Mouse (Mus musculus) cortical plate, adult 2 months (tissue): ENCODE measurements around the gene Vmn1r27. TPM values are rescaled to one million over a fixed set of nuclear protein-coding genes. Genes with fewer than 3 reads are reported as not detected.

Experiments used
- H3K27ac ChIP-seq: fragments of 200-500 bp; 2 replicates; pipeline ENCODE4 v1.5.1; 2012; ENCODE audit warnings: low read length, control low read depth, inconsistent platforms; ENCODE audit not compliant: insufficient read depth
- H3K4me1 ChIP-seq: fragments of 200-500 bp; 2 replicates; pipeline ENCODE4 v1.6.1; 2011; ENCODE audit warnings: low read length; ENCODE audit not compliant: control insufficient read depth, insufficient read depth
- H3K4me3 ChIP-seq: fragments of 200-500 bp; 2 replicates; pipeline ENCODE4 v1.5.1; 2011; ENCODE audit warnings: mild to moderate bottlenecking, low read length, control low read depth; ENCODE audit not compliant: insufficient read depth
- CTCF ChIP-seq: fragments of 200-500 bp; IDR thresholded peaks from 2 replicates; pipeline ENCODE4 v1.5.1; 2011; ENCODE audit warnings: mild to moderate bottlenecking, control low read depth, low read length; ENCODE audit not compliant: insufficient read depth; ENCODE audit errors: extremely low read depth
- POLR2A ChIP-seq: fragments of 200-500 bp; IDR thresholded peaks from 2 replicates; pipeline ENCODE4 v1.6.1; 2011; ENCODE audit warnings: mild to moderate bottlenecking, low read length, control low read depth; ENCODE audit not compliant: insufficient read depth; ENCODE audit errors: extremely low read depth
- polyA plus RNA-seq: library from polyadenylated mRNA; depleted of rRNA; stranded (reverse); fragments of >200 nt; gene quantifications from 2 replicates; pipeline ENCODE4 v1.2.3, GENCODE M21; 2012; rRNA removed

The Vmn1r27 gene
- not detected in 2 replicates for polyA plus RNA-seq

GRCm38 (mm10) chr6:58218721-58219120 is at the start of gene Vmn1r27:
Gene Vmn1r27 (minus strand): TSS chr6:58218821.
- Histone ChIP-seq H3K27ac (no peak within 1 kb of the TSS), H3K4me3 (no peak within 1 kb of the TSS), H3K4me1 (no peaks in the 10 kb centered on the region)
- TF ChIP-seq POLR2A = no peak
- no peak for TF ChIP-seq CTCF

- H3K4me1 ChIP-seq = no peaks in the 10 kb centered on the region
- H3K4me3 ChIP-seq = no peak within 1 kb of the TSS
- H3K27ac ChIP-seq = no peak within 1 kb of the TSS
- no peak for TF ChIP-seq POLR2A
- TF ChIP-seq CTCF = no peak
Observed at GRCm38 (mm10) chr6:58261737-58262136, 43.1 kb upstream of the Vmn1r27 start, which contains the start of gene Vmn1r28. Gene Vmn1r28 (plus strand): TSS chr6:58262037.

- H3K4me1 ChIP-seq = no peaks in the 10 kb centered on the region
- no peak overlapping the region for H3K27ac ChIP-seq
- no peak overlapping the region for H3K4me3 ChIP-seq
- no peak for TF ChIP-seq CTCF
- no peak for TF ChIP-seq POLR2A
Observed at GRCm38 (mm10) chr6:58216119-58216518, 2.5 kb downstream of the Vmn1r27 start.

Other genes starting within 250 kb of the Vmn1r27 start
- gene Vmn1r25, start 238.0 kb downstream of the Vmn1r27 start, polyA plus RNA-seq = not detected in 2 replicates
- not detected in 2 replicates for gene Vmn1r26, start 203.7 kb downstream of the Vmn1r27 start, polyA plus RNA-seq
- gene Vmn1r28, start 43.2 kb upstream of the Vmn1r27 start, polyA plus RNA-seq = not detected in 2 replicates
- gene Vmn1r29, start 82.7 kb upstream of the Vmn1r27 start, polyA plus RNA-seq = not detected in 2 replicates
- gene Vmn1r30, start 224.6 kb upstream of the Vmn1r27 start, polyA plus RNA-seq = not detected in 2 replicates